Mouse (Mus musculus) lung, postnatal 0 days (tissue): ENCODE results near the gene Cul7. TPM values are rescaled to one million over a fixed set of nuclear protein-coding genes. Genes with fewer than 3 reads are reported as not detected.

Experiments
- ATAC-seq: fragments of 200-750 bp; cut with Nextera tagmentation; 2 replicates; pipeline ENCODE4 v1.8.0; 2017; ENCODE audit warnings: moderate library complexity
- DNase-seq: peaks from one replicate; pipeline ENCODE4 v3.0.0-alpha.2; 2016; ENCODE audit warnings: low spot score
- H3K27ac ChIP-seq: fragments of 300-500 bp; sonication (generic); 2 replicates; pipeline ENCODE4 v1.5.1; 2014; ENCODE audit warnings: antibody characterized with exemption, mild to moderate bottlenecking, low read length, mixed read lengths
- H3K27me3 ChIP-seq: fragments of 300-500 bp; sonication (generic); replicated peaks from 2 replicates; pipeline ENCODE4 v1.6.1; 2014; ENCODE audit warnings: low read length, mixed read lengths; ENCODE audit not compliant: insufficient read depth
- H3K36me3 ChIP-seq: fragments of 300-500 bp; sonication (generic); 2 replicates; pipeline ENCODE4 v1.6.1; 2014; ENCODE audit warnings: low read length, mixed read lengths; ENCODE audit not compliant: insufficient read depth
- H3K4me1 ChIP-seq: fragments of 300-500 bp; sonication (generic); 2 replicates; pipeline ENCODE4 v1.6.1; 2014; ENCODE audit warnings: antibody characterized with exemption, low read depth, low read length, mixed read lengths; ENCODE audit not compliant: insufficient read depth
- H3K4me2 ChIP-seq: fragments of 300-500 bp; sonication (generic); replicated peaks from 2 replicates; pipeline ENCODE4 v1.6.1; 2014; ENCODE audit warnings: low read depth, mild to moderate bottlenecking, low read length, moderate library complexity, mixed read lengths
- H3K4me3 ChIP-seq: fragments of 300-500 bp; sonication (generic); 2 replicates; pipeline ENCODE4 v1.5.1; 2014; ENCODE audit warnings: low read depth, low read length
- H3K9ac ChIP-seq: fragments of 300-500 bp; sonication (generic); replicated peaks from 2 replicates; pipeline ENCODE4 v1.6.1; 2014; ENCODE audit warnings: low read depth, mild to moderate bottlenecking
- H3K9me3 ChIP-seq: fragments of 300-500 bp; sonication (generic); 2 replicates; pipeline ENCODE4 v1.6.1; 2016; ENCODE audit warnings: low read length, mixed read lengths
- CTCF ChIP-seq: IDR thresholded peaks from 2 replicates; pipeline ENCODE4 v1.5.1; 2016; ENCODE audit warnings: antibody characterized with exemption, mild to moderate bottlenecking
- EP300 ChIP-seq: IDR thresholded peaks from 2 replicates; pipeline ENCODE4 v1.6.1; 2016; ENCODE audit warnings: antibody characterized with exemption, mild to moderate bottlenecking, control low read depth
- WGBS: fragments of 180-500 bp; shearing (Covaris S2); extraction: QIAGEN DNeasy Blood & Tissue Kit; methylation state at CpG from one replicate; pipeline ENCODE4 v1.1.7; 2014; 5-methylcytosine and 5-hydroxymethylcytosine counted together
- polyA plus RNA-seq: library from polyadenylated mRNA; unstranded; fragments of >200 nt; fragmentation: Nextera tagmentation; extraction: Ambion mirVana; gene quantifications from 2 replicates; pipeline ENCODE4 v1.2.1, GENCODE M21; 2015

Gene Cul7
- polyA plus RNA-seq, 1 experiment from 2014 or later, result 21.8 TPM

DNA sequence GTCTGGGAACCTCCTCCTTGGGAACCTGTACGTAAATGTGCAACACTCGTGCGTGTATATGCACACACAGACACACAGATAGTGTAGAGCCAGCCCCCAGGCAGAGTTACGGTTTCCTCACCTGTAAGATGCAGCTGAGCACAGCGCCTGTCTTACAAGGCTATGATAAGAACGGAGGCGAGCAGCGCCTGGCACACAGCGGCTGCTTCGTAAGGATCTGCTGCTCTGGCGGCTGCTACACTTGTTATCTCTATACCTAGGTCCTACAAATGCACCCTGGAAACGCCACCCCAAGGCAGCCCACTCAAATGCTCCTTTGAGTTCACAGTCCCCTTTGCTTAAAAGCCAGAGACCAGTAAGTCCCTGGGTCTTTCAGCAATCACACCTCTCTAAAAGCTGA, 40.5 kb downstream of the Cul7 start:
- TF ChIP-seq EP300 (no peak), CTCF (no peak)
- no peak overlapping the region for H3K27ac ChIP-seq
- H3K27me3 ChIP-seq, result no peaks in the 10 kb centered on the region
- ATAC-seq, result no peak
- no peak overlapping the region for H3K4me3 ChIP-seq
- WGBS, result 84% methylated on average over 12 of the region's 12 CpGs
- H3K9ac ChIP-seq, result no peak overlapping the region
- no peaks in the 10 kb centered on the region for H3K36me3 ChIP-seq
- H3K9me3 ChIP-seq, result no peaks in the 10 kb centered on the region
- no peak overlapping the region for H3K4me2 ChIP-seq
- DNase-seq, result no peak
- H3K4me1 ChIP-seq, result no peaks in the 10 kb centered on the region

DNA sequence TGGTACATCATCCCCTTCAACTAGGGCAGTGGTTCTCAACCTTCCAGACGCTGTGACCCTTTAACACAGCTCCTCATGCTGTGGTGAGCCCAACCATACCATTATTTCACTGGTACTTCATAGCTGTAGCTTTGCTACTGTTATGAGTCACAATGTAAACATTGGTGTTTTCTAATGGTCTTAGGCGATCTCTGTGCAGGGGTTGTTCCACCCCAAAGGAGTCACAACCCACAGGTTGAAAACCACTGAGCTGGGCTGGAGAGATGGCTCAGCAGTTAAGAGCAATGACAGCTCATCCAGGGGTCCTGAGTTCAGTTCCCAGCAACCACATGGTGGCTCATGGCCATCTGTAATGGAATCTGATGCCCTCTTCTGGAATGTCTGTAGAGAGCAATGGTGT, 41.3 kb downstream of the Cul7 start:
- WGBS, result 78% methylated on average over 2 of the region's 2 CpGs
- Histone ChIP-seq H3K4me1 (no peaks in the 10 kb centered on the region), H3K9me3 (no peaks in the 10 kb centered on the region), H3K27me3 (no peaks in the 10 kb centered on the region), H3K36me3 (no peaks in the 10 kb centered on the region), H3K27ac (no peak overlapping the region), H3K9ac (no peak overlapping the region), H3K4me3 (no peak overlapping the region), H3K4me2 (no peak overlapping the region)
- no peak for TF ChIP-seq EP300
- TF ChIP-seq CTCF, result no peak
- no peak; the same call in 1 of the 2 replicates for ATAC-seq
- DNase-seq, result no peak

DNA sequence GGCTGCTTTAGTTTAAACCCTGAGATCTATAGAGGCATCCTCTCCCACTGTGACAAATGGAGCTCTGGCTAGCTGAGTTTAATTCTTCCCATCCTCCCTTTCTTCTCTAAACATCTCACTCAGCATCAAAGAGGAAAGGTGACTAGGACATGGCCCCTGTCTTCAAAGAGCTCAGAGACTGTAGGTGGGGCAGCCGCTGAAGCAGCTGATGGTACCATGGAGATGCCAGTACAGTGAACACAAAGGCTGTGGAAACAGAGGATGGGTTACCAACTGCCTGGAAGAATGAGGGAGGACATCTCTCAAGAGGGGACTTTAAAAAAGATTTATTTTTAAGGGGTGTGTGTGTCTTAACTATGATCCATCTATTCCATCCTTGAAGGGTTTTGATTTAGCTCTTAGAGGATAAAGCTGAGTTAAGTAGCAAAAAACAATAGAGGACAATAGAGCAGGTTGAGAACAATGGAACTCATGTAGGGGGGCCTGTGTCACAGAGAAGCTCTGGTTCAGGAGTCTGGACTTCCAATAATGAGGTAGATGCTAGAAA, 44.5 kb downstream of the Cul7 start:
- Histone ChIP-seq H3K9ac (no peak overlapping the region), H3K9me3 (no peaks in the 10 kb centered on the region), H3K4me2 (no peak overlapping the region), H3K27ac (no peak overlapping the region), H3K4me1 (no peaks in the 10 kb centered on the region), H3K27me3 (no peaks in the 10 kb centered on the region), H3K36me3 (no peaks in the 10 kb centered on the region), H3K4me3 (no peak overlapping the region)
- DNase-seq (no peak), ATAC-seq (no peak)
- WGBS, result 58% methylated on average over 1 of the region's 1 CpGs
- TF ChIP-seq CTCF (no peak), EP300 (no peak)

DNA sequence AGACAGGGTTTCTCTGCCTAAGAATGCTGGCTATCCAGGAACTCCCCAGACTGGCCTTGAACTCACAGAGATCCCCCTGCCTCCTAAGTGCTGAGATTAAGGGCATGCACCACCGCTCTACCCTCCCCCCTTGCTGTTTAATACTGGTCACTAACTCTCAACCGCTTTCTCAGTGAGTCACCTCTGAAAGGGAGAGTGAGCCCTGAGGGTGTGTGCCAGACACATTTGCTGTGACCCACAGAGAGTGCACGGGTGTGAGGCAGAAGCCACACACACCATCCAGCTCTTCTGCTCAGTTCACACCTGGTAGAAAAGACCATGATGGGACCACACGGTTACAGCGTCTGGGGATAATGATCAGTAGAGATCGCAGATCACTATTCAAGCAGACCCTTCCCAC, 48.4 kb downstream of the Cul7 start:
- DNase-seq, result no peak
- no peak overlapping the region for H3K4me3 ChIP-seq
- 82% methylated on average over 6 of the region's 6 CpGs for whole genome bisulfite sequencing
- H3K4me2 ChIP-seq, result no peak overlapping the region
- no peaks in the 10 kb centered on the region for H3K9me3 ChIP-seq
- peaks cover 7% of the 10 kb centered on the region; the same call in 1 of the 2 replicates for H3K4me1 ChIP-seq
- H3K36me3 ChIP-seq, result no peaks in the 10 kb centered on the region
- TF ChIP-seq EP300 (no peak), CTCF (no peak)
- H3K27me3 ChIP-seq, result no peaks in the 10 kb centered on the region
- no peak overlapping the region; the same call in 1 of the 2 replicates for H3K9ac ChIP-seq
- no peak overlapping the region for H3K27ac ChIP-seq
- ATAC-seq, result no peak

DNA sequence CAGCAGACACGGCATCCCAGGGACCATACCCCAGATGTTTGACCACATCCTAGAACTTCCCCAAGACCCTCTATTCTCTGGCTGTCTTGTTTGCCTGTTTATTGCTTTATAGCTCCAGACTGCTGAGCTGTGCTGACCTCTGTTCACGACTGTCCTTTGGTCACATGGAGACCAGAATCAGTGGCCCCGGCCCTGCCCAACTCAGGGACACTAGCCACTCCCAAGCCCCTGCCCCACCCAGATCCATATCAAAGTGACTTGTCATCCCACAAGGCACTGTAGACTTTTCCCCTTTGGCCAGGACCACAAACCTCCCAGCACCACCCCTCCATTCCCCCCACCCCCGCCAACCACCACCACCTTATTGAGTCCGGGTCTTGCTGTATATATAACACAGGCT, 49.1 kb downstream of the Cul7 start:
- Histone ChIP-seq H3K4me2 (no peak overlapping the region), H3K27me3 (no peaks in the 10 kb centered on the region), H3K9ac (no peak overlapping the region), H3K36me3 (no peaks in the 10 kb centered on the region), H3K4me3 (no peak overlapping the region), H3K27ac (no peak overlapping the region), H3K9me3 (no peaks in the 10 kb centered on the region), H3K4me1 (peaks cover 7% of the 10 kb centered on the region; the same call in 1 of the 2 replicates)
- no peak for TF ChIP-seq CTCF
- TF ChIP-seq EP300, result no peak
- 84% methylated on average over 5 of the region's 5 CpGs for WGBS
- no peak for DNase-seq
- ATAC-seq, result no peak

DNA sequence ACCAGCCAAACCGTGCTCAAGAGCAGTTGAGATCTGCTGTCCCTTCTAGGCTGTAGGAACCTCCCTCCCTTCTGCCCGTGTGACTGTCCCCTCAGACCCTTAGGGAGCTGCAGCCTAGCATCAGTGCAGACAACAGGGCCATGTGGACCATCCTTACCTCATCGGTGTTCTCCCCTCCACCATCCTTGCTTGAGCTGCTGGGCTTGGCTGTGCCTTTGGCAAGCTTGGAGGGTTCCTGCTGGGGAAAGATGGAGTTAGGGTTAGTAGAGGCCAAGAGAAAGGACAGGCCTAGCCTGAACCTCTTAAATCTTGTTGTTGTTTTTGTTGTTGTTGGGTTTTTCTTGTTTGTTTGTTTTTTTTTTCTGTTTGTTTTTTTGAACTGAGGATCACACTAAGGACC, 49.8 kb downstream of the Cul7 start:
- no peak overlapping the region for H3K27ac ChIP-seq
- TF ChIP-seq EP300 (no peak), CTCF (no peak)

DNA sequence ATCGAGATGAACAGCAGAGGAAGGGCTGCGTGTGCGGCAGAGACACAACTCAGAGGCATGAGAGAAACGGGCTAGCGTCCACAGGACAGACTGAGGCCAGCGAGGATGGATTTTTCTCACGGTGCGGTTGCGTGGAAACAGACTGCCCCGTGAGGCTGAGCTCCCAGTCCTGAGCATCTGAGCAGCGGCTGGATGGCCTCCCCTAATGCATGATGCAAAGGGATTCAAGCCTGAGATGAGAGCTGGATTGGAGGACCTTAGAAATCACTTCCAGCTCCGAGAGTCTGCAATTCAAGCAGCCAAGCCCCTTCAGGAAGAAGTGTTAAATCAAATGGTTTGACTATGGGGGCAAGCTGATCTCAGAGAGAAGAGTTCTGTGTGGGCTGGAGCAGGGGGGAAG, 51.4 kb downstream of the Cul7 start:
- WGBS, result 75% methylated on average over 12 of the region's 12 CpGs
- no peak overlapping the region for H3K4me3 ChIP-seq
- no peaks in the 10 kb centered on the region for H3K27me3 ChIP-seq
- H3K4me2 ChIP-seq, result no peak overlapping the region
- H3K9ac ChIP-seq, result no peak overlapping the region
- ATAC-seq (no peak), DNase-seq (no peak)
- H3K27ac ChIP-seq, result no peak overlapping the region
- no peak for TF ChIP-seq CTCF
- no peak for TF ChIP-seq EP300
- no peaks in the 10 kb centered on the region for H3K9me3 ChIP-seq
- H3K4me1 ChIP-seq, result peaks cover 10% of the 10 kb centered on the region; the same call in 1 of the 2 replicates
- no peaks in the 10 kb centered on the region for H3K36me3 ChIP-seq

More for the DNA sequence above, 49.8 kb downstream of the Cul7 start:
- Histone ChIP-seq H3K4me1 (peaks cover 7% of the 10 kb centered on the region; the same call in 1 of the 2 replicates), H3K36me3 (no peaks in the 10 kb centered on the region), H3K4me3 (no peak overlapping the region), H3K27me3 (no peaks in the 10 kb centered on the region), H3K4me2 (no peak overlapping the region), H3K9ac (no peak overlapping the region), H3K9me3 (no peaks in the 10 kb centered on the region)
- 77% methylated on average over 3 of the region's 3 CpGs for WGBS
- no peak for DNase-seq
- ATAC-seq, result no peak
